Mouse (Mus musculus) liver, adult 2 months (tissue): ENCODE results near the gene Ifna11. TPM values are rescaled to one million over a fixed set of nuclear protein-coding genes. Genes with fewer than 3 reads are reported as not detected.
A peak's percentile ranks its signal among the peaks of the same experiment; 100 is the strongest.
"Not testable (repeated sequence)": the region's sequence is repeated elsewhere in the genome, so short reads cannot be mapped to it uniquely, and the experiment has no call there.

Source experiments
- DNase-seq: peaks from one replicate; pipeline ENCODE4 v3.0.0-alpha.2; 2011; ENCODE audit warnings: low read depth, low spot score; ENCODE audit errors: extremely low read depth
- H3K27ac ChIP-seq: fragments of 200-500 bp; replicated peaks from 2 replicates; pipeline ENCODE4 v1.5.1; 2012; ENCODE audit warnings: low read depth, mild to moderate bottlenecking, control low read depth, inconsistent platforms, low read length; ENCODE audit not compliant: insufficient read depth
- H3K27me3 ChIP-seq: fragments of 200-500 bp; 2 replicates; pipeline ENCODE4 v1.6.1; 2012; ENCODE audit warnings: mild to moderate bottlenecking, moderate library complexity, low read length, inconsistent platforms; ENCODE audit not compliant: control insufficient read depth, insufficient read depth
- H3K36me3 ChIP-seq: fragments of 200-500 bp; 2 replicates; pipeline ENCODE4 v1.6.1; 2012; ENCODE audit warnings: low read length, inconsistent platforms; ENCODE audit not compliant: control insufficient read depth, insufficient read depth
- H3K4me1 ChIP-seq: fragments of 200-500 bp; 2 replicates; pipeline ENCODE4 v1.6.1; 2011; ENCODE audit warnings: low read length; ENCODE audit not compliant: control insufficient read depth, insufficient read depth
- H3K4me3 ChIP-seq: fragments of 200-500 bp; 2 replicates; pipeline ENCODE4 v1.5.1; 2011; ENCODE audit warnings: low read depth, mild to moderate bottlenecking, control low read depth, low read length, moderate library complexity; ENCODE audit not compliant: insufficient read depth
- H3K79me2 ChIP-seq: fragments of 200-500 bp; 2 replicates; pipeline ENCODE4 v1.6.1; 2012; ENCODE audit warnings: inconsistent platforms, mild to moderate bottlenecking, low read length, moderate library complexity; ENCODE audit not compliant: control insufficient read depth, insufficient read depth
- H3K9ac ChIP-seq: fragments of 200-500 bp; 2 replicates; pipeline ENCODE4 v1.6.1; 2012; ENCODE audit warnings: low read depth, mild to moderate bottlenecking, control low read depth, inconsistent platforms, low read length
- CTCF ChIP-seq: fragments of 200-500 bp; IDR thresholded peaks from 2 replicates; pipeline ENCODE4 v1.5.1; 2011; ENCODE audit warnings: low read depth, low read length, control low read depth
- POLR2A ChIP-seq: fragments of 200-500 bp; IDR thresholded peaks from 2 replicates; pipeline ENCODE4 v1.6.1; 2011; ENCODE audit warnings: low read length, control low read depth; ENCODE audit not compliant: insufficient read depth; ENCODE audit errors: extremely low read depth
- WGBS: fragments of 180-500 bp; shearing (Covaris S2); methylation state at CpG from one replicate; pipeline ENCODE4 v1.1.7; 2018; 5-methylcytosine and 5-hydroxymethylcytosine counted together
- polyA plus RNA-seq: library from polyadenylated mRNA; depleted of rRNA; stranded (reverse); fragments of >200 nt; gene quantifications from 2 replicates; pipeline ENCODE4 v1.2.3, GENCODE M21; 2012
- total RNA-seq: library from RNA; depleted of rRNA; stranded (reverse); fragments of >200 nt; gene quantifications from 2 replicates; pipeline ENCODE4 v1.2.3, GENCODE M21; 2014

Gene Ifna11
- total and polyA plus RNA-seq, 2 experiments, result not detected

- TF ChIP-seq CTCF, result no peak
- no peak for TF ChIP-seq POLR2A
- H3K27ac ChIP-seq, result no peak within 1 kb of the TSS
- 48% methylated on average over 3 of the region's 3 CpGs for WGBS
Measured at GRCm38 (mm10) chr4:88815928-88816327, 3.8 kb upstream of the Ifna11 start, which contains the start of gene Ifna7. Ifna7 (plus strand) TSS chr4:88816228.

DNA sequence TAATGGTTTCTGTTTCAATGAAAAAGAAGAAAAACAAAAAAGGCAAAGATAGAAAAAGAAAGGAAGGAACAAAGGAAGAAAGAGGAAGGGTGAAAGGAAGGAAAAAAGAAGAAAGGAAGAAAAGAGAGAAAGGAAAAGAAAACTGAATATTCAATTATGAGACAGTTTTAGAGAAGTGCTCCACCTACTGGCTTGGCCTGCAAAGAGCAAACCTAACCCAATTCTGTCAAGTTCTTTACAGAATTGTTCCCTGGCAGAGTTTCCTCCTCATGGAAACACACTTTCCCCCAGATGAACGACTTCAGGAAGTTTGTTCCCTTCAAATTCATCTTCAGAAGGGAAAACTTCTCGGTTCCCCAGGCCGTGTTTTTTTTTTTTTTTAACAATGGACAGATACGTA lies 3.2 kb downstream of the Ifna11 start:
- H3K36me3 ChIP-seq, result no peaks in the 10 kb centered on the region
- H3K4me3 ChIP-seq, result no peak overlapping the region
- H3K27me3 ChIP-seq, result no peaks in the 10 kb centered on the region
- WGBS, result 25% methylated on average over 4 of the region's 4 CpGs
- H3K4me1 ChIP-seq, result no peaks in the 10 kb centered on the region
- DNase-seq, result no peak
- H3K9ac ChIP-seq, result no peak overlapping the region
- H3K27ac ChIP-seq, result no peak overlapping the region
- TF ChIP-seq CTCF (no peak; the same call in 1 of the 2 replicates), POLR2A (no peak)
- H3K79me2 ChIP-seq, result no peaks in the 10 kb centered on the region

More at GRCm38 (mm10) chr4:88815928-88816327, 3.8 kb upstream of the Ifna11 start, which contains the start of gene Ifna7:
- Histone ChIP-seq H3K36me3 (no peaks in the 10 kb centered on the region), H3K27me3 (no peaks in the 10 kb centered on the region), H3K9ac (no peak within 1 kb of the TSS), H3K4me3 (no peak within 1 kb of the TSS), H3K4me1 (no peaks in the 10 kb centered on the region), H3K79me2 (no peaks in the 10 kb centered on the region)
- no peak for DNase-seq

- not testable (repeated sequence) for DNase-seq, H3K27ac ChIP-seq, H3K9ac ChIP-seq, H3K4me3 ChIP-seq, H3K4me1 ChIP-seq, H3K27me3 ChIP-seq, H3K36me3 ChIP-seq, H3K79me2 ChIP-seq
Measured at GRCm38 (mm10) chr4:88827116-88827515, 7.4 kb downstream of the Ifna11 start, which contains the start of gene Ifna6. Ifna6 (plus strand) TSS chr4:88827416.

GRCm38 (mm10) chr4:88830523-88830922 lies 10.8 kb downstream of the Ifna11 start:
- no peak overlapping the region for H3K9ac ChIP-seq
- H3K79me2 ChIP-seq, result no peaks in the 10 kb centered on the region
- TF ChIP-seq CTCF, result 0 out of 2 replicates have a peak, but pooled peaks have one; percentile 31
- no peak for TF ChIP-seq POLR2A
- DNase-seq, result peak; percentile 8
- H3K4me3 ChIP-seq, result no peak overlapping the region
- H3K36me3 ChIP-seq, result no peaks in the 10 kb centered on the region
- 31% methylated on average over 4 of the region's 4 CpGs for WGBS
- H3K4me1 ChIP-seq, result no peaks in the 10 kb centered on the region
- H3K27me3 ChIP-seq, result no peaks in the 10 kb centered on the region
- H3K27ac ChIP-seq, result no peak overlapping the region

GRCm38 (mm10) chr4:88835225-88835624 lies 15.5 kb downstream of the Ifna11 start, which contains the start of gene Ifna5:
Ifna5 (plus strand) TSS chr4:88835525.
- 66% methylated on average over 1 of the region's 1 CpGs for WGBS
- H3K9ac ChIP-seq, H3K4me1 ChIP-seq, H3K36me3 ChIP-seq, DNase-seq, H3K79me2 ChIP-seq, H3K27me3 ChIP-seq, H3K27ac ChIP-seq, H3K4me3 ChIP-seq: not testable (repeated sequence)

DNA sequence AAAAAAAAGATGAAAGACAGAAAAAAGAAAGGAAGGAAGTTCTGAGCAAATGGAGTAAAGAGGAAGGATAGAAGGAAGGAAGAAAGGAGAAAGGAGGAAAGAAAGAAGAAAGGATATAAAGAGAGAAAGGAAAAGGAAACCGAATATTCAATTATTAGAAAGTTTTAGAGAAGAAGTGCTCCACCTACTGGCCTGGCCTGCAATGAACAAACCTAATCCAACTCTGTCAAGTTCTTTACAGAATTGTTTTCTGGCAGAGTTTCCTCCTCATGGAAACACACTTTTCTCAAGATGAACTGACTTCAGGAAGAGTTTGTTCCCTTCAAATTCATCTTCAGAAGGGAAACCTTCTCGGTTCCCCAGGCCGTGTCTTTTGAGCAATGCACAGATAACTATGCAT lies 19.1 kb downstream of the Ifna11 start:
- Histone ChIP-seq H3K27ac (no peak overlapping the region), H3K4me3 (no peak overlapping the region), H3K9ac (no peak overlapping the region), H3K27me3 (no peaks in the 10 kb centered on the region), H3K4me1 (no peaks in the 10 kb centered on the region), H3K36me3 (no peaks in the 10 kb centered on the region), H3K79me2 (no peaks in the 10 kb centered on the region)
- TF ChIP-seq CTCF (no peak), POLR2A (no peak)
- DNase-seq, result peak; percentile 7
- WGBS, result 38% methylated on average over 3 of the region's 3 CpGs
